Mouse (Mus musculus): ENCODE data around the gene Kcnk12.

DNA sequence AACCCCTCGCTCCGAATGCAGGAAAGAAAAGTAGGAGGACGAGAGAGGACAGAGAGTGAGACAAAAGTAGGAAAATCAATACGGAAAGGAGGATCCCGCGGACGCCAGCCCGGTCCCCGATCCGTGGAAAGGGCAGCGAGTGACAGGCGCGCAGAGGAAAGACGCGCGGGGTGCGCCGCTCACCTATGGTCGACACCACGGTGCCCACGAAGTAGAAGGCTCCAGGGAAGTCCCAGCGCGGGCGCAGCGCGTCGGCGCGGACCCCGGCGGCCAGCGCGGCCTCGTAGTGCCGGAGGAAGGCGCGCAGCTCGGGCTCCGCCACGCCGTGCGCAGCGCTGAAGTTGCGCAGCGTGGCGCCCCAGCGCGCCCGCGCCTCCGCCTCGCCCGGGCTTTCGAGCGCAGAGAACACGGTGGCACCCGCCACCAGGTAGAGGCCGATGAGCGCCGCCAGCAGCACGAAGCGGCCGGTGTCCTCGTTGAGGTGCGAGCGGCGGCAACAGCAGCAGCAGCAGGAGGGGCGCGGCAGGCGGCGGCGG lies 845 bp downstream of the Kcnk12 start:
- no peak for TF ChIP-seq CTCF (IDR thresholded peaks at IDR 0.05; ENCODE audit: borderline replicate concordance, extremely low read depth, insufficient read depth, insufficient read length)
- no peak for TF ChIP-seq POLR2A (IDR thresholded peaks at IDR 0.05; ENCODE audit: borderline replicate concordance, extremely low read depth, insufficient read depth, insufficient read length, poor library complexity, severe bottlenecking)

Data from brain, embryonic 14.5 days (tissue).